Mouse (Mus musculus) naive thymus-derived CD4-positive, alpha-beta T cell, adult 2 months (primary cell): Measurements from ENCODE around the gene Tgfbr3.
A peak's percentile ranks its signal among the peaks of the same experiment; 100 is the strongest.

ENCODE experiments used
- DNase-seq: peaks from one replicate; pipeline ENCODE4 v3.0.0-alpha.2; 2011; ENCODE audit warnings: low read depth

Gene Tgfbr3

GRCm38 (mm10) chr5:107210040-107210439 lies 79.4 kb downstream of the Tgfbr3 start:
- DNase-seq, result no peak

GRCm38 (mm10) chr5:107207911-107208310 lies 81.5 kb downstream of the Tgfbr3 start:
- no peak for DNase-seq

DNA sequence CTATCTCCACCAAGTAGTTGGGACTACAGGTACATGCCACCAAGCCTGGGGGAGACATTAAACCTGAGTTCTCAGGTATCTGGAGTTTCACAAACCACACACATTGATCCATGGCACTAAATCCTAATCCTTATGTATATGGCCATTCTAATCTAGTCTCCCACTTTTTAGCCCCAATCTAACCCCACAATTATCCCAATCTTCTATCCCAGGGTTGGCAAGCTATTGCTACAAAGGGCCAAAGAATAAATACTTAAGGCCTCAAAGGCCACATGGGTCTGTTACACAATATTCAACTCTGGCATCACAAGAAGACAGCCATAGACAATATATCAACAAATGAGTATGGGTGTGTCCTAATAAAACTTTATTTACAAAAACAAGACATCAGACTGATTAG lies 85.1 kb downstream of the Tgfbr3 start:
- DNase-seq, result no peak

DNA sequence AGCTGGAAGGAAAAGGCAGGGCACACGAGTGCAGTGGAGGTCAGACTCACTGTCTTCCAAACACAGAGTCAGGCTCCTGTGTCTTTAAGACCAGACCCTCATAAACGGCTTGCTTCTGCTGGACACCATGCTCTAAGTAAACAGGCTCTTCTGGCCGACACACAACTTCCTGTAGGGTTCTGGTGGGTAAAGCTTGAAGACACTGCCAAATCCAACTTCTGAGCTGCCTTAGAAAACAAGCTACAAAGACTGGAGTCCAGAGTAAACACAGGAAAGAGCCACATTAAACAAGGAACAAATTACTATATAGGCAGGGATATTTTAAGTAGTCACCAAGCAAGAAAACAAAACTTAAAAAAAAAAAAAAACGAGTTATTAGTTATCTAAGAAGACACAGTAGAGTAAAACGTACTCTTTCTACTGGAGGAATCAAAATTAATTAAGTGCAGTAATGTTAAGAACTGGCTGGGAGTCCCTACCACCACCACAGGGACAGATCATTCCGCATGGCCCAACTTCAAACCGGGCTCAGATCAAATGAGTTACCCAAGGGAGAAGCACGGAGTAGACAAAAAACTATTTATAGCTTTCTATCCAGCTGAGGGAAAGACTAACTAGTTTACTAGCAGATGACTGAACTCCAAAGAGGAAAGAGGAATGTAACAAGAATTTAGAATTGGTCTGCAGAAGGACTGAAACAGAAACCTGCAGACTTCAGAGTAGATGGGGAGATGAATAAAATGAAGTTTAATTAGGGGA lies 86.4 kb downstream of the Tgfbr3 start:
- no peak for DNase-seq

GRCm38 (mm10) chr5:107201509-107202182 lies 87.8 kb downstream of the Tgfbr3 start:
- peak; percentile 88 for DNase-seq

GRCm38 (mm10) chr5:107200853-107201341 lies 88.5 kb downstream of the Tgfbr3 start:
- peak; percentile 82 for DNase-seq

- no peak for DNase-seq
These were observed 89.2 kb downstream of the Tgfbr3 start for GRCm38 (mm10) chr5:107200221-107200635.

GRCm38 (mm10) chr5:107195751-107196395 lies 93.6 kb downstream of the Tgfbr3 start:
- no peak for DNase-seq

- DNase-seq, result no peak
These were observed 96.3 kb downstream of the Tgfbr3 start for GRCm38 (mm10) chr5:107193160-107193559.

GRCm38 (mm10) chr5:107192372-107192771 lies 97.1 kb downstream of the Tgfbr3 start:
- no peak for DNase-seq

- no peak for DNase-seq
These were observed 100.9 kb downstream of the Tgfbr3 start for GRCm38 (mm10) chr5:107188551-107188950.

DNA sequence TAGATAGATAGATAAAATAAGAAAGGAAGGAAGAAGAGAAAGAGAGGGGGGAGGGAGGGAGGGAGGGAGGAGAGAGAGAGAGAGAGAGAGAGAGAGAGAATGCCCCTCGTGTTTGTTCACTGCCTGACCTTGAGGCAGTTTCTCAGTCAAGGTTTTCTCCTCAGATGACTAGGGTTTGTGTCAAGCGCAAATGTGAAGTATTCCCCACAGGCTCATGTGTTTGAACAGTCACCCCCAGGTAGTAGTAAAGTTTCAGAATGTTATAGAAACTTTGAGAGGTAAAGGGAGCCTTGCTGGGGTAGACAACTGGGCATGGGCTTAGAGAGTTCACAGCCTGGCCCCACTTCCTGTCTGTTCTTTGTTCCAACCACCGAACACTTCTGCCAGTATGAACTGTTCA lies 103.2 kb downstream of the Tgfbr3 start:
- no peak for DNase-seq

DNA sequence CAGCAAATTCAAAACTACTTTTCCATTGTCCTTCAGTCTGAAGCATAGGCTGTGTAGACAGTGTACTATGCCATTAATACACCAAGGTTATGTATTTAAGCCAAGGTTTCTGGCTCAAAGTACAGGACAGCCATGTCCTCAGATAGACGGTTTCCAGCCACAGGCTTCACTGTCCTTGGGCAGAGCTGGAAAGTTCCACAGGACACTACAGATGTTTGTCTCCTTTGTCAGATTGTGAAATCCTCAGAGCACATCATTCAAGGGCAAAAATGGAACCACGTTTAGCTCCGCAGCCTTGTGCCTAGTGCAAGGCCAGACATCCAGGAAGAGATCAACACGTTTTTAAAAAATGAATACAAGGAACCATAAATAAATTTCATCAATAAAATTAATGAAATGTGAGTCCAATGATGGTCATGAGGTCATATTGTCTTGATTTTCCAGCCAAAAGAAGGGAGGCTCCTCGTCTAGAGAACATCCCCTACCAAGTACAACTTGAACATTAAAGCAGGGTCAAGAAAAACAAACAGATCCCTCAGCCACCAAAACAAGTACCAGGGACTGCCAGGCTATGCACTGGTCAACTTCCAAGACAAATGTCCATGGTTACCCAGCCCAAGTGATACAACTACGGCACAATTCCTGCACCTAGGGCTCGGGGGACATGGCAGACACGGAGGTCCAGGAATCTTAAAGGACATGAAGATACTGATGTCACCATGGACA lies 105.1 kb downstream of the Tgfbr3 start:
- DNase-seq, result no peak

- no peak for DNase-seq
These were observed 105.9 kb downstream of the Tgfbr3 start for GRCm38 (mm10) chr5:107183537-107183936.

DNA sequence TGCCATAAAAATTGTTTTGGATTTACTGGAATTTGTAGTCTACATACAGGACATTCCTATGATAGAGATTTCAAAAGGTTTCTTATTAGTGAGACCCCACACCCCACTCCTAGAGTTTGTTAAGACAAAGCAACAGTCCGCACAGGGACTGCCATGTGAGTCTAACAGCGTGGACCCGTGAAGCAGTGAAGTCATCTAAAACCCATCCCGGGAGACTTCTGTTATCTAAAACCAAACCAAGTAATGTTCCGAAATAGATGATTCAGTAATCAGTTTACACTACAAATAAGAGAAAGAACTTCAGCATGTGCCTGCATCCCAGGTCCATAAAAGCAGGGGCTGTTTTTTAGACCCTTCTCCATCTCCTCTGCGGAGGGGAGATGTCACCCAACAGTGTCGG lies 106.7 kb downstream of the Tgfbr3 start:
- no peak for DNase-seq

DNA sequence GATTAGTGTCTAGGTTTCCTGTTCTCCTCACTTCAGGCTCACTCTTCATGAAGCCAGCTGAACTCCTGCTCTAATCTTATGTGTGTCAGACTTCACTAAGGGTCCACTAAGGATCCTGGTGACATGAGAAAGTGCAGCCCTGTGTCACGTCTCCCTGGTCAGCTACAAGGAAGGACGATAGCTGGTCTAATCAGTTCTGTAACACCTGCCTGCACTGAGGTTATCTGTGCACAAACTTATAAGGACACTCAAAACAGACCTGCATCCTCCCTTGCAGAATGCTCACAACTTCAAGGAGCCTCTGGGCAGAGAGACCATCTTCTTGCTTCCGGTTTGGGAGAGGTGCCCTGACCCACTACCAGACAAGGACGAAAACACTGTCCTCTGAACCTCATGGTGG lies 107.6 kb downstream of the Tgfbr3 start:
- DNase-seq, result no peak

DNA sequence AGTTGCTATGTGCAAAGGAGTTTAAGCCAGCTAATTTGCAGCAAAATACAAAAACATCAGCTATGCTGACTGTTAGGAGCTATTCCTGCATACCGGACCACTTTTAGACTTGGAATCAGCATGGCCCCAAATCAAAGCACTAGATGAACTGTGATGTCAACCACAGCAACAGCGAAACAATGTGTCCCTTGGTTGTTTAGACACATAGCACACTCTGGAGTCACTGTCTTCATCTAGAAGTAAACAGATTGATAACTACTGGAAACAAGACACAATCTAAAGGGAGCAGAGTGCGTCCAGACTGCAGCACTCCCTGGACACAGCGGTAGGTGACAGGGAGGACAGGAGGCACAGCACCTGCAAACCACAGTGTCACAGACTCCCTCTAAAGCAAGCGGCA lies 110.2 kb downstream of the Tgfbr3 start:
- DNase-seq, result no peak

DNA sequence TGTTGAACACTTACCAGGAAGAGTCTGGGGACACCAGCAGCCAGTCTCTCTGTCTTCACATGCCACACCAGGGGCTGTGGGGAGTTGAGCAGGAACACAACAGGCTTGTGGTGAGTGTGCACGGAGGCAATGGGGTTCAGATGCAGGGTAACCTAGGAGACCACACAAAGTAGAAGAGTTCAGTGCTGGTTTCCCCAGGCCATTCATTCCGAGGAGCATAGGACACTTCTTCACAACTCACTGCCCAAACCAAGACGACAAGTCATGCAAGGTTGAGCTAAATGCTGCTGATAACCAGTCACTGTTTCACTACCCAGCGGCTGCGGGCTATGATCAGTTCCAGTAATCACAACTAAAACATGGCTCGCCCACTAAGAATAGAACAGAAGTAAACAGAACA lies 111.6 kb downstream of the Tgfbr3 start:
- DNase-seq, result peak; percentile 57

DNA sequence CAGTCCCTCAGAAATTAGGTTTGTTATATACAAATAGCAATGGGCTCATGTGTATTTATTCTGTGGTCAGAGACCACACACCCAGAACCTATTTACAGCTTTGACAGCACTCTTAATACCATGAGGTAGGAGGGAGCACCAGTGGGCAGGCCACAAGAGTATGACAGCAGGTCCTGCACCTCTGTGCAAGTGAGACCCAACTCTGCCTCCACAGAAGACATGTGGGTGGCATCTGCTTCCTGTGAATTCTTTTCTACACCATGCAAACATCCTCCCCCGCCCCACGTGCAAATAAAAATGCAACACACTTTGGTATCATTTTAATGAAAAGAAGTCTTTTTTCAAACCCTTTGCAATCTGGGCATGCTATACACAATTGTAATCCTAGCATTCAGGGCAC lies 112.2 kb downstream of the Tgfbr3 start:
- DNase-seq, result peak; percentile 61

- no peak for DNase-seq
These were observed 112.6 kb downstream of the Tgfbr3 start for GRCm38 (mm10) chr5:107176796-107177195.

DNA sequence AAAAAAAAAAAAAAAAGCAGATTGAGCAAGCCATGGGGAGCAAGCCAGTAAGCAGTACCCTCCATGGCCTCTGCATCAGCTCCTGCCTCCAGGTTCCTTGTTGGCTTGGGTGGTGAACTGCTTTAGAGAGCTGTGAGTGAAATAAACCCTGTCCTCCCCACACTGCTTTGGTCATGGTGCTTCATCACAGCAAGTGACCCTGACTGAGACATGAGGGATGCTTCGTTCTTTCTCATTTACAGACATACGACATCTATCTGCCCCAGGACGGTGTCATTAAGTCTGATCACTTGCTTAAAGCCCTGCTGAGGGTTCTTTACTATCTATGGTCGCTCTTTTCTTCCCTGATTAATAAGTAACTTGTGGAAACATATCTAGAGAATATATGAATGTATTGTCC lies 113.2 kb downstream of the Tgfbr3 start:
- DNase-seq, result no peak

- DNase-seq, result no peak
These were observed 115.2 kb downstream of the Tgfbr3 start for GRCm38 (mm10) chr5:107174188-107174587.
